Mouse (Mus musculus) liver (tissue): ENCODE data around the gene Treh.

Experiments used
- DNase-seq: peaks from one replicate; pipeline ENCODE4 v3.0.0-alpha.2; 2020; ENCODE audit warnings: mixed read lengths

The Treh gene

GRCm38 (mm10) chr9:44679565-44679964 is 6.5 kb downstream of the Treh start:
- DNase-seq, result no peak

GRCm38 (mm10) chr9:44683046-44683445 is 10.0 kb downstream of the Treh start:
- no peak for DNase-seq

GRCm38 (mm10) chr9:44685346-44686330 is 12.6 kb downstream of the Treh start:
- peak; percentile 67 for DNase-seq

GRCm38 (mm10) chr9:44686638-44687037 is 13.6 kb downstream of the Treh start:
- DNase-seq, result no peak

- DNase-seq, result no peak
These were observed 15.0 kb downstream of the Treh start for GRCm38 (mm10) chr9:44688013-44688412.

GRCm38 (mm10) chr9:44690641-44691040 is 17.6 kb downstream of the Treh start:
- peak; percentile 49 for DNase-seq

- no peak for DNase-seq
These were observed 18.9 kb downstream of the Treh start for GRCm38 (mm10) chr9:44691671-44692520.

- no peak for DNase-seq
These were observed 20.0 kb downstream of the Treh start for GRCm38 (mm10) chr9:44693071-44693470.

- no peak for DNase-seq
These were observed 24.8 kb downstream of the Treh start for GRCm38 (mm10) chr9:44697866-44698265.

GRCm38 (mm10) chr9:44699196-44699595 is 26.2 kb downstream of the Treh start:
- no peak for DNase-seq

- no peak for DNase-seq
These were observed 26.7 kb downstream of the Treh start for GRCm38 (mm10) chr9:44699730-44700129.

- DNase-seq, result no peak
These were observed 34.9 kb downstream of the Treh start for GRCm38 (mm10) chr9:44707749-44708428.

- DNase-seq, result peak; percentile 74
These were observed 35.4 kb downstream of the Treh start for GRCm38 (mm10) chr9:44708429-44708765.

- DNase-seq, result no peak
These were observed 35.9 kb downstream of the Treh start for GRCm38 (mm10) chr9:44708925-44709324.

- peak; percentile 37 for DNase-seq
These were observed 36.6 kb downstream of the Treh start for GRCm38 (mm10) chr9:44709600-44709999.

GRCm38 (mm10) chr9:44710213-44710612 is 37.2 kb downstream of the Treh start:
- DNase-seq, result no peak

- DNase-seq, result no peak
These were observed 38.6 kb downstream of the Treh start for GRCm38 (mm10) chr9:44711602-44712001.

- peak; percentile 31 for DNase-seq
These were observed 40.0 kb downstream of the Treh start for GRCm38 (mm10) chr9:44713080-44713479.

- no peak for DNase-seq
These were observed 40.5 kb downstream of the Treh start for GRCm38 (mm10) chr9:44713574-44713973.

GRCm38 (mm10) chr9:44715109-44715508 is 42.1 kb downstream of the Treh start:
- no peak for DNase-seq

- no peak for DNase-seq
These were observed 42.8 kb downstream of the Treh start for GRCm38 (mm10) chr9:44715705-44716362.
